Mouse (Mus musculus): Measurements from ENCODE around the gene Olfr459. TPM values are rescaled to one million over a fixed set of nuclear protein-coding genes. Genes with fewer than 3 reads are reported as not detected.

The Olfr459 gene
- polyA plus RNA-seq (2012; fragmentation: generic; extraction: Trizol): not detected
- long read RNA-seq, experiment 1: 0 reads
- long read RNA-seq, experiment 2: 0 reads

DNA sequence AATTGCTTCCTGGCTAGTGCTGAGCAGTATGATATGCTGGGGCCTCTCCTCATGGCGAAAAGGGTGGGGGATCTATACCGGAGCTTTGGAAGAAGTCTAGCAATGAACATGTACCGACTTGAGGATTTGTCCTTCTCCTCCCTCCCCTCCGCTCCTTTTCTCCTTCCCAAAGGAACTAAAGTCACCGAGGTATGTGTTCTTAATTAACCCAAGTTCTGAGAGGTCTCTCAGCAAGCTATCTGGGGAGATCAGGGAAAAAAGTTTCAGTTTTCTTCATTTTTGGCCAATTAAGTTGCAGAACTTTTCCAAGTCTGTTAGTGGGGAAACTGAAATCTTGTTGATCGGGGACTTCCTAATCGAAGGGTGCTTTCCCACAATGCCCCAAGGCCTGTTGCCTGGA, at the start of gene Olfr459:
Olfr459 (minus strand) TSS at position 101 of the 400 bp plus-strand sequence.
- H3K79me3 ChIP-seq (ENCODE audit: low read depth): no peaks in the 10 kb centered on the region

DNA sequence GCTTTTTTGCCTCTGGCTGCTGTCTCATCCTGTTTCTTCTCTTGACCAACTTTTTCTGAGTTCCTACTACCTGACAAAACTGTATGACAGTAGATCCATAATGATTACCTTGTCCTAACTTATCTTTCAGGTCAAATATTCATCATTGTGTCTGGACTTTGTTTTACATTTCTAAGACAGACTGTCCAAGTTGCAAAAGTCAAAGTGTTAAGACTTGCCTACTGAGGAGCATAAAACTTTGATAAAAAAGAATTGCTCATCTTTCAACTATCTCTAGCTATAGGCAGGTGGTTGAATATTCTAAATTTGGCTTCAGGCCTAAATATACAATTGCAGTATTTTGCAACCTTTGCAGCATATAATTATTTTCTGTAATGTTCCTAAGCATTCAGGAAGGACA, 49.1 kb upstream of the Olfr459 start:
- Histone ChIP-seq H3K79me3 (ENCODE audit: low read depth) (no peaks in the 10 kb centered on the region), H3K4me3 (ENCODE audit: insufficient read depth, poor library complexity, severe bottlenecking) (no peak overlapping the region)
- TF ChIP-seq MAX (IDR thresholded peaks at IDR 0.05) (no peak), CTCF (IDR thresholded peaks at IDR 0.05; ENCODE audit: control insufficient read depth, insufficient read depth, insufficient read length) (no peak), CEBPB (IDR thresholded peaks at IDR 0.05; ENCODE audit: low read depth) (no peak), USF1 (IDR thresholded peaks at IDR 0.05; ENCODE audit: low read depth) (no peak), FOSL1 (IDR thresholded peaks at IDR 0.05; ENCODE audit: insufficient read depth, low read length, poor library complexity, severe bottlenecking) (no peak)

More for the DNA sequence above, at the start of gene Olfr459:
- Histone ChIP-seq H3K79me2 (ENCODE audit: control insufficient read depth, insufficient read depth) (no peaks in the 10 kb centered on the region), H3K36me3 (ENCODE audit: control insufficient read depth, insufficient read depth) (no peaks in the 10 kb centered on the region), H3K27me3 (ENCODE audit: control insufficient read depth, insufficient read depth, insufficient read length) (no peaks in the 10 kb centered on the region), H3ac (ENCODE audit: control insufficient read depth, insufficient read length, low read depth) (no peak within 1 kb of the TSS), H3K4me3 (ENCODE audit: insufficient read depth, poor library complexity, severe bottlenecking) (no peak within 1 kb of the TSS)
- TF ChIP-seq FOSL1 (IDR thresholded peaks at IDR 0.05; ENCODE audit: insufficient read depth, low read length, poor library complexity, severe bottlenecking) (no peak), CTCF (IDR thresholded peaks at IDR 0.05; ENCODE audit: control insufficient read depth, insufficient read depth, insufficient read length) (no peak), MYOD1 (IDR thresholded peaks at IDR 0.05; ENCODE audit: control insufficient read depth, insufficient read length, low read depth) (no peak), USF1 (IDR thresholded peaks at IDR 0.05; ENCODE audit: low read depth) (no peak), MAX (IDR thresholded peaks at IDR 0.05) (no peak), MYOG (IDR thresholded peaks at IDR 0.05; ENCODE audit: control insufficient read depth, extremely low read depth, insufficient read length) (no peak), CEBPB (IDR thresholded peaks at IDR 0.05; ENCODE audit: low read depth) (no peak)

DNA sequence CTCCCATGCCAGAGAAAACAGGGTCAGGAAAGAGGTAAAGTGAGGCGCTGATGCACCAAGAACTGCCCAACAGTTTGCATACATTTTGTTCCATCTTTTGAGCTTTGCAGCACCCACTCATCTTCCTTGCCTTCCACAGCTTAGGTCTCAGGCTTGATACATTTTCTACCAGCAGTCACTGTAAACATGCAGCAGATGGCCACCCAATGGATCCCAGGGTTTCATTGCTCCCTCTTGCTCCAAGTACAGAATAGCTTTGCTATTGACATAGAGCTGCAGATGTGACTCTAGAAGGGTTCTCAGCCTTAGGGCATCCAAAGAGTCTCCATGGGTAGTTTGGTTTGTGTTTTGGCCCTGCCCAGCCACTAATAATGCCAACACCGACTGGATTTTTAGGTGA, 11.7 kb upstream of the Olfr459 start:
- Histone ChIP-seq H3K79me3 (ENCODE audit: low read depth) (no peaks in the 10 kb centered on the region), H3K27me3 (ENCODE audit: control insufficient read depth, insufficient read depth, insufficient read length) (no peaks in the 10 kb centered on the region), H3K36me3 (ENCODE audit: control insufficient read depth, insufficient read depth) (no peaks in the 10 kb centered on the region), H3K79me2 (ENCODE audit: control insufficient read depth, insufficient read depth) (no peaks in the 10 kb centered on the region), H3K4me3 (ENCODE audit: insufficient read depth, poor library complexity, severe bottlenecking) (no peak overlapping the region), H3ac (ENCODE audit: control insufficient read depth, insufficient read length, low read depth) (no peak overlapping the region)
- TF ChIP-seq MYOD1 (IDR thresholded peaks at IDR 0.05; ENCODE audit: control insufficient read depth, insufficient read length, low read depth) (no peak), FOSL1 (IDR thresholded peaks at IDR 0.05; ENCODE audit: insufficient read depth, low read length, poor library complexity, severe bottlenecking) (no peak), MYOG (IDR thresholded peaks at IDR 0.05; ENCODE audit: control insufficient read depth, extremely low read depth, insufficient read length) (no peak), USF1 (IDR thresholded peaks at IDR 0.05; ENCODE audit: low read depth) (no peak), CEBPB (IDR thresholded peaks at IDR 0.05; ENCODE audit: low read depth) (no peak), CTCF (IDR thresholded peaks at IDR 0.05; ENCODE audit: control insufficient read depth, insufficient read depth, insufficient read length) (no peak), MAX (IDR thresholded peaks at IDR 0.05) (no peak)

More for the DNA sequence above, 49.1 kb upstream of the Olfr459 start:
- H3ac ChIP-seq (ENCODE audit: control insufficient read depth, insufficient read length, low read depth): no peak overlapping the region
- H3K36me3 ChIP-seq (ENCODE audit: control insufficient read depth, insufficient read depth): no peaks in the 10 kb centered on the region
- H3K79me2 ChIP-seq (ENCODE audit: control insufficient read depth, insufficient read depth): no peaks in the 10 kb centered on the region
- no peaks in the 10 kb centered on the region for H3K27me3 ChIP-seq (ENCODE audit: control insufficient read depth, insufficient read depth, insufficient read length)

DNA sequence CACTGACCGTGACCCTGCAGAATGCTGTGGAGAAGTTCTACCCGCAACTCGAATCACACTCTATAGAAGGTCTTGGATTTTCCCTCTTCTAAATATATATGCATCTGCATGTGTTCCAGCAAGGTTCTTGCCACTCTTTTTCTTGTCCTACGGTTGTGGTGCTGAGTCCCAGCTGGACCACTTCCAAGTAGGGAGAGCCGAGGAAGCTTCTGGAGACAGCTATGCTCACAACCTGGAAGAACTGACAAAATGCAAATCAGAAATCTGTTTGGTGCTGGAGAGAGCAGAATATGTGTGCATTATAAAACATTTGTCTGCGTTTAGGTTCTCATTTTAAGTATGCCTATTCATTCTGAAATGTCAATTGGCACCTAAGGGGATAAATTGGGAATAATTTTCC, 744 bp upstream of the Olfr459 start:
- no peaks in the 10 kb centered on the region for H3K79me3 ChIP-seq (ENCODE audit: low read depth)
- no peak overlapping the region for H3ac ChIP-seq (ENCODE audit: control insufficient read depth, insufficient read length, low read depth)
- no peaks in the 10 kb centered on the region for H3K79me2 ChIP-seq (ENCODE audit: control insufficient read depth, insufficient read depth)

DNA sequence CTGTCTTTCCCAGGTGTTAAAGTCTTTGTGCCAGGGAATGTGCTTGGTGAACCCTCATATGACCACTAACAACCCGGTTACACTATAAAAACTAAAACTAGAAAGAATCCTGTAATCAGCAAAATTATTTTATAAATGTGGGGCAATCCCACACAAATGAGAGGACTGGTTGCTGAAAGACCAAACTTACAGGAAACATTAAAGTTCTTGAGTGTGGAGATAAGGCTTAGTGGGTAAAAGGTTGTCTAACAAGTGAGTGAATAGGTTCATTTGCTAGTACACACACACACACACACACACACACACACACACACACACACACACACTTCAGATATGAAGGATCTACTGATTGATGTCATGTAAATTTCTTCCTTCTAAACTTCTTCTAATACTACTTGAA, 5.1 kb downstream of the Olfr459 start:
- Histone ChIP-seq H3K79me3 (ENCODE audit: low read depth) (no peaks in the 10 kb centered on the region), H3K36me3 (ENCODE audit: control insufficient read depth, insufficient read depth) (no peaks in the 10 kb centered on the region), H3ac (ENCODE audit: control insufficient read depth, insufficient read length, low read depth) (no peak overlapping the region), H3K27me3 (ENCODE audit: control insufficient read depth, insufficient read depth, insufficient read length) (peaks cover 2% of the 10 kb centered on the region), H3K79me2 (ENCODE audit: control insufficient read depth, insufficient read depth) (no peaks in the 10 kb centered on the region), H3K4me3 (ENCODE audit: insufficient read depth, poor library complexity, severe bottlenecking) (no peak overlapping the region)
- TF ChIP-seq MAX (IDR thresholded peaks at IDR 0.05): no peak
- TF ChIP-seq MYOG (IDR thresholded peaks at IDR 0.05; ENCODE audit: control insufficient read depth, extremely low read depth, insufficient read length): no peak
- TF ChIP-seq CEBPB (IDR thresholded peaks at IDR 0.05; ENCODE audit: low read depth): no peak
- TF ChIP-seq USF1 (IDR thresholded peaks at IDR 0.05; ENCODE audit: low read depth): no peak
- no peak for TF ChIP-seq MYOD1 (IDR thresholded peaks at IDR 0.05; ENCODE audit: control insufficient read depth, insufficient read length, low read depth)
- no peak for TF ChIP-seq CTCF (IDR thresholded peaks at IDR 0.05; ENCODE audit: control insufficient read depth, insufficient read depth, insufficient read length)
- TF ChIP-seq FOSL1 (IDR thresholded peaks at IDR 0.05; ENCODE audit: insufficient read depth, low read length, poor library complexity, severe bottlenecking): no peak

More for the DNA sequence above, 744 bp upstream of the Olfr459 start:
- H3K27me3 ChIP-seq (ENCODE audit: control insufficient read depth, insufficient read depth, insufficient read length): no peaks in the 10 kb centered on the region
- H3K36me3 ChIP-seq (ENCODE audit: control insufficient read depth, insufficient read depth): no peaks in the 10 kb centered on the region
- no peak for TF ChIP-seq MYOD1 (IDR thresholded peaks at IDR 0.05; ENCODE audit: control insufficient read depth, insufficient read length, low read depth)
- no peak for TF ChIP-seq MYOG (IDR thresholded peaks at IDR 0.05; ENCODE audit: control insufficient read depth, extremely low read depth, insufficient read length)
- TF ChIP-seq MAX (IDR thresholded peaks at IDR 0.05): no peak
- TF ChIP-seq USF1 (IDR thresholded peaks at IDR 0.05; ENCODE audit: low read depth): no peak
- TF ChIP-seq FOSL1 (IDR thresholded peaks at IDR 0.05; ENCODE audit: insufficient read depth, low read length, poor library complexity, severe bottlenecking): no peak
- no peak for TF ChIP-seq CEBPB (IDR thresholded peaks at IDR 0.05; ENCODE audit: low read depth)
- no peak for TF ChIP-seq CTCF (IDR thresholded peaks at IDR 0.05; ENCODE audit: control insufficient read depth, insufficient read depth, insufficient read length)
- H3K4me3 ChIP-seq (ENCODE audit: insufficient read depth, poor library complexity, severe bottlenecking): no peak overlapping the region

DNA sequence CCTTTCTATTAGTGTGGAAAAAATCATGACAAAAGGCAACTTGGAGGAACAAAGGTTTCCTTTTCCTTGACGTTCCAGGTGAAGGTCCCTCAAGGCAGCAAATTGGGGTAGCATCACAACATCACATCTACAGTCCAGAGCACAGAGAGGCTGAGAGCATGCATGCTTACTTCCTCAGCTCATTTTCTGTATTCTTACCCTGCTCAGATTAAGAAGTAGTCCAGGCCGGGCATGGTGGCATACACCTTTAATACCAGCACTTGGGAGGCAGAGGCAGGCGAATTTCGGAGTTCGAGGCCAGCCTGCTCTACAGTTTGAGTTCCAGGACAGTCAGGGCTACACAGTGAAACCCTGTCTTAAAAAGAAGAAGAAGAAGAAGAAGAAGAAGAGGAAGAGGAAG, 10.7 kb downstream of the Olfr459 start:
- Histone ChIP-seq H3K79me2 (ENCODE audit: control insufficient read depth, insufficient read depth) (no peaks in the 10 kb centered on the region), H3ac (ENCODE audit: control insufficient read depth, insufficient read length, low read depth) (no peak overlapping the region), H3K4me3 (ENCODE audit: insufficient read depth, poor library complexity, severe bottlenecking) (no peak overlapping the region), H3K27me3 (ENCODE audit: control insufficient read depth, insufficient read depth, insufficient read length) (peaks cover 3% of the 10 kb centered on the region), H3K79me3 (ENCODE audit: low read depth) (no peaks in the 10 kb centered on the region), H3K36me3 (ENCODE audit: control insufficient read depth, insufficient read depth) (no peaks in the 10 kb centered on the region)
- TF ChIP-seq USF1 (IDR thresholded peaks at IDR 0.05; ENCODE audit: low read depth) (no peak), MAX (IDR thresholded peaks at IDR 0.05) (no peak), MYOD1 (IDR thresholded peaks at IDR 0.05; ENCODE audit: control insufficient read depth, insufficient read length, low read depth) (no peak)
